In the genomic region with DNA sequence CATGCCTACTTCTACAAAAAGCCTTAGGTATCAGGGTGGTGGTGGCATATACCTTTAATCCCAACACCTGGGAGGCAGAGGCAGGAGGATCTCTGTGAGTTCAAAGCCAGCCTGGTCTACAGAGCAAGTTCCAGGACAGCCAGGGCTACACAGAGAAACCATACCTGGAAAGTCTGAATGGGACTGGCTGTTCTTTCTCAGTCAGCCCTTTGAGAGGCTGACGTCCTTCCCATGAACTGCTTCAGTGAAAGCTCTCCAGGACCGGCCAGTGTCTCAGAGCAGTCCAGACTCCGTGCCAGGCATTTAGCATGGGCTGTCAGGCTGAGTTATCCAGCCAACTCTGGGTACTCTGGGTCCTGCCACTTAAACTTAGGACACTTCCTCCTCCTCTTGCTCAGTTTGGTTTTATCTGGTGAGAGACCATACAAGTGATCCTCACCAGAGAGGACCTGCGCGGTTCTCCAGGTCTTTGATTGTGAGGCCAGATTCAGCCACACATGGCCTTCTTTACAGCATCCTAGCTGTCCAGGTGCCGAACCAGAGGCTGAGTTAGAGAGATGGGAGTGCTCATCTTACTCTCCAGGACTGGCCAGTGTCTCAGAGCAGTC, we compare ENCODE assay signal across 15 mouse cellular contexts. TPM values are rescaled to one million over a fixed set of nuclear protein-coding genes. Genes with fewer than 3 reads are reported as not detected.
DNase-seq lines count a peak whose midpoint lies in the region; ATAC-seq and TF ChIP-seq lines count a peak whose summit lies in the region.
"Had no signal": no experiment of that assay in that cellular context is flagged by ENCODE, and none has a peak within 500 bp of the region (broad histone marks: within the 10 kb centered on the region; RNA-seq: fewer than 3 reads in every experiment).

No protein-coding gene starts in this region.

- H3K36me3 ChIP-seq in heart, embryonic 12.5 days: no peaks in the 10 kb centered on the region
- H3K36me3 ChIP-seq in lung, embryonic 14.5 days (ENCODE audit: insufficient read depth): no peaks in the 10 kb centered on the region
- H3K36me3 ChIP-seq in intestine, embryonic 16.5 days (ENCODE audit: control insufficient read depth, insufficient read depth, low read length): no peaks in the 10 kb centered on the region
- H3K36me3 ChIP-seq: embryonic facial prominence, embryonic 13.5 days; hindbrain, embryonic 15.5 days; limb, embryonic 12.5 days had no signal

- 0 out of 2 replicates have a peak overlapping the region, but pooled peaks have one; percentile 6 for H3K4me2 ChIP-seq in heart, embryonic 12.5 days
- H3K4me2 ChIP-seq in lung, embryonic 14.5 days: no peak overlapping the region
- H3K4me2 ChIP-seq in intestine, embryonic 16.5 days (ENCODE audit: low read depth, low read length): no peak overlapping the region
- H3K4me2 ChIP-seq: embryonic facial prominence, embryonic 13.5 days; forebrain, embryonic 13.5 days; hindbrain, embryonic 15.5 days; limb, embryonic 12.5 days had no signal

- no peak overlapping the region for H3K4me3 ChIP-seq in heart, embryonic 12.5 days
- no peak overlapping the region for H3K4me3 ChIP-seq in lung, embryonic 14.5 days (ENCODE audit: low read depth, low read length)
- no peak overlapping the region for H3K4me3 ChIP-seq in intestine, embryonic 16.5 days (ENCODE audit: low read length)
- H3K4me3 ChIP-seq: embryonic facial prominence, embryonic 13.5 days; forebrain, embryonic 13.5 days; hindbrain, embryonic 15.5 days; limb, embryonic 12.5 days had no signal

- peaks cover 50% of the 10 kb centered on the region for H3K4me1 ChIP-seq in heart, embryonic 12.5 days (replicated peaks)
- H3K4me1 ChIP-seq in lung, embryonic 14.5 days (ENCODE audit: insufficient read depth): peaks cover 6% of the 10 kb centered on the region; the same call in 1 of the 2 replicates
- H3K4me1 ChIP-seq in intestine, embryonic 16.5 days (ENCODE audit: control insufficient read depth, insufficient read depth, low read length): peaks cover 22% of the 10 kb centered on the region

- no peak for DNase-seq in heart, postnatal 4 days
- DNase-seq in lung, embryonic 14.5 days: no peak
- DNase-seq in lung, adult 18-20 months: no peak
- peak; percentile 48 for DNase-seq in MN1 (ENCODE audit: low spot score)
- DNase-seq in right cerebral cortex, postnatal 14 days: no peak
- DNase-seq in thymus, postnatal 0 days (ENCODE audit: low spot score): no peak
- DNase-seq: cerebellum, postnatal 10 days had no signal

- 0 out of 2 replicates have a peak, but pooled peaks cover 2% of the 10 kb centered on the region for H3K9me3 ChIP-seq in heart, embryonic 12.5 days (replicated peaks)
- H3K9me3 ChIP-seq in lung, embryonic 14.5 days (ENCODE audit: low read depth, low read length): no peaks in the 10 kb centered on the region
- H3K9me3 ChIP-seq in intestine, embryonic 16.5 days (ENCODE audit: control insufficient read depth, low read length): no peaks in the 10 kb centered on the region
- H3K9me3 ChIP-seq: embryonic facial prominence, embryonic 13.5 days; forebrain, embryonic 13.5 days; hindbrain, embryonic 15.5 days; limb, embryonic 12.5 days had no signal

- H3K27ac ChIP-seq in heart, embryonic 12.5 days (ENCODE audit: poor library complexity, severe bottlenecking): peak overlapping the region; percentile 79
- H3K27ac ChIP-seq in lung, embryonic 14.5 days (ENCODE audit: low read depth): peak overlapping the region; percentile 65; the same call in 1 of the 2 replicates
- H3K27ac ChIP-seq in intestine, embryonic 16.5 days (ENCODE audit: low read length): peak overlapping the region; percentile 43; the same call in 1 of the 2 replicates
- H3K27ac ChIP-seq: embryonic facial prominence, embryonic 13.5 days; forebrain, embryonic 13.5 days; hindbrain, embryonic 15.5 days had no signal

- no peak overlapping the region for H3K9ac ChIP-seq in heart, embryonic 12.5 days
- H3K9ac ChIP-seq in lung, embryonic 14.5 days: no peak overlapping the region
- no peak overlapping the region for H3K9ac ChIP-seq in intestine, embryonic 16.5 days (ENCODE audit: low read depth, low read length)
- H3K9ac ChIP-seq: embryonic facial prominence, embryonic 13.5 days; forebrain, embryonic 13.5 days; hindbrain, embryonic 15.5 days; limb, embryonic 12.5 days had no signal

- TF ChIP-seq CTCF in lung, embryonic 14.5 days (IDR thresholded peaks at IDR 0.05; ENCODE audit: low read depth): no peak

- 52% methylated on average over 6 of the region's 6 CpGs for WGBS in heart, embryonic 12.5 days
- 73% methylated on average over 6 of the region's 6 CpGs for WGBS in lung, embryonic 14.5 days
- 72% methylated on average over 6 of the region's 6 CpGs for WGBS in intestine, embryonic 16.5 days

- no peaks in the 10 kb centered on the region for H3K27me3 ChIP-seq in heart, embryonic 12.5 days (replicated peaks)
- no peaks in the 10 kb centered on the region for H3K27me3 ChIP-seq in lung, embryonic 14.5 days (ENCODE audit: insufficient read depth, low read length)
- no peaks in the 10 kb centered on the region for H3K27me3 ChIP-seq in intestine, embryonic 16.5 days (replicated peaks; ENCODE audit: control insufficient read depth, insufficient read depth, low read length)
- H3K27me3 ChIP-seq: embryonic facial prominence, embryonic 13.5 days; forebrain, embryonic 13.5 days; hindbrain, embryonic 15.5 days; limb, embryonic 12.5 days had no signal

- no peak for ATAC-seq in heart, embryonic 12.5 days (ENCODE audit: insufficient number of reproducible peaks, low FRiP score)
- ATAC-seq in lung, embryonic 14.5 days (ENCODE audit: insufficient read depth): no peak
- ATAC-seq in intestine, embryonic 16.5 days: no peak
- ATAC-seq: forebrain, embryonic 13.5 days had no signal

RNA-seq across cellular contexts. Expression of gene 6030408B16Rik, which starts 27.1 kb away (rescaled TPM):
- 0.73 and 0.83 TPM in 2 replicates for polyA plus RNA-seq in heart, embryonic 12.5 days (2016; fragmentation: Nextera tagmentation; extraction: Ambion mirVana)
- total RNA-seq in heart, postnatal 4 days (2021): 1 to 10 TPM; 4.3 to 4.6 TPM
- polyA plus RNA-seq in lung, embryonic 14.5 days (2014; fragmentation: Nextera tagmentation; extraction: Ambion mirVana): 41.0 and 41.4 TPM in 2 replicates
- 3.6 and 4.4 TPM in 2 replicates for polyA plus RNA-seq in intestine, embryonic 16.5 days (2015; fragmentation: Nextera tagmentation; extraction: Ambion mirVana)
- polyA plus RNA-seq in thymus, postnatal 0 days (2015; fragmentation: Nextera tagmentation; extraction: Ambion mirVana): 0.22 and 0.40 TPM in 2 replicates
- total RNA-seq: gastrocnemius, adult 8-10 months; megakaryocyte progenitor cell, adult 5-6 weeks had no signal
- polyA plus RNA-seq: hindbrain, embryonic 15.5 days had no signal

RNA-seq across cellular contexts. Expression of gene Atg101, which starts 36.0 kb away (rescaled TPM):
- polyA plus RNA-seq in heart, embryonic 12.5 days (2016; fragmentation: Nextera tagmentation; extraction: Ambion mirVana): 46.6 and 49.7 TPM in 2 replicates
- total RNA-seq in heart, postnatal 4 days (2021): 10 to 100 TPM; 21.7 to 23.3 TPM
- polyA plus RNA-seq in lung, embryonic 14.5 days (2014; fragmentation: Nextera tagmentation; extraction: Ambion mirVana): 59.1 and 64.7 TPM in 2 replicates
- 58.3 and 67.1 TPM in 2 replicates for polyA plus RNA-seq in intestine, embryonic 16.5 days (2015; fragmentation: Nextera tagmentation; extraction: Ambion mirVana)
- polyA plus RNA-seq in thymus, postnatal 0 days (2015; fragmentation: Nextera tagmentation; extraction: Ambion mirVana): 95.1 and 103 TPM in 2 replicates

RNA-seq across cellular contexts. Expression of gene Krt80, which starts 49.8 kb away (rescaled TPM):
- polyA plus RNA-seq in heart, embryonic 12.5 days (2016; fragmentation: Nextera tagmentation; extraction: Ambion mirVana): 7.0 and 7.5 TPM in 2 replicates
- 10 to 100 TPM; 10.1 to 11.2 TPM for total RNA-seq in heart, postnatal 4 days (2021)
- polyA plus RNA-seq in lung, embryonic 14.5 days (2014; fragmentation: Nextera tagmentation; extraction: Ambion mirVana): 1.5 and 2.2 TPM in 2 replicates
- 1.1 and 1.2 TPM in 2 replicates for polyA plus RNA-seq in intestine, embryonic 16.5 days (2015; fragmentation: Nextera tagmentation; extraction: Ambion mirVana)
- polyA plus RNA-seq in thymus, postnatal 0 days (2015; fragmentation: Nextera tagmentation; extraction: Ambion mirVana): 0.65 and 0.72 TPM in 2 replicates
